Mouse (Mus musculus) MEL (cell line): ENCODE measurements around the gene Myrf. TPM values are rescaled to one million over a fixed set of nuclear protein-coding genes. Genes with fewer than 3 reads are reported as not detected.
A peak's percentile ranks its signal among the peaks of the same experiment; 100 is the strongest.

ENCODE experiments used
- DNase-seq: peaks from one replicate; pipeline ENCODE4 v3.0.0; 2011; ENCODE audit warnings: low read depth, low spot score
- H3K27ac ChIP-seq: 2 replicates; pipeline ENCODE4 v1.5.1; 2012; ENCODE audit warnings: low read depth, mild to moderate bottlenecking, control low read depth, low read length, moderate library complexity; ENCODE audit not compliant: control insufficient read depth
- H3K27me3 ChIP-seq, 2 experiments: fragments of 150-350 bp in 1 of 2; sonication (generic) in 1 of 2; 2 replicates each; pipeline ENCODE4 v1.6.1; 2012; ENCODE audit warnings: low read length in 2 of 2, mild to moderate bottlenecking in 2 of 2, improper control_type of control experiment in 1 of 2, moderate library complexity in 1 of 2; ENCODE audit not compliant: insufficient read depth in 2 of 2, control insufficient read depth in 1 of 2
- H3K36me3 ChIP-seq, 2 experiments: 2 replicates each; pipeline ENCODE4 v1.6.1; 2012 to 2014; ENCODE audit warnings: low read length in 2 of 2, improper control_type of control experiment in 1 of 2, inconsistent platforms in 1 of 2, mild to moderate bottlenecking in 1 of 2; ENCODE audit not compliant: insufficient read depth in 2 of 2, control insufficient read depth in 1 of 2
- H3K4me1 ChIP-seq, 2 experiments: fragments of 150-350 bp in 1 of 2; sonication (generic) in 1 of 2; 2 replicates each; pipeline ENCODE4 v1.6.1; 2012; ENCODE audit warnings: low read length in 2 of 2, improper control_type of control experiment in 1 of 2, mild to moderate bottlenecking in 1 of 2; ENCODE audit not compliant: insufficient read depth in 2 of 2, control insufficient read depth in 1 of 2
- H3K4me3 ChIP-seq, 2 experiments: fragments of 150-350 bp in 1 of 2; sonication (generic) in 1 of 2; 2 replicates each; pipeline ENCODE4 v1.5.1; 2012; ENCODE audit warnings: low read depth in 2 of 2, low read length in 2 of 2, mild to moderate bottlenecking in 2 of 2, moderate library complexity in 2 of 2, control low read depth in 1 of 2, improper control_type of control experiment in 1 of 2; ENCODE audit not compliant: control insufficient read depth in 1 of 2, insufficient read depth in 1 of 2
- H3K79me2 ChIP-seq: 2 replicates; pipeline ENCODE4 v1.6.1; 2012; ENCODE audit warnings: mild to moderate bottlenecking, low read length, moderate library complexity; ENCODE audit not compliant: control insufficient read depth, poor library complexity, insufficient read depth
- H3K9ac ChIP-seq: 2 replicates; pipeline ENCODE4 v1.6.1; 2012; ENCODE audit warnings: low read depth, mild to moderate bottlenecking, control low read depth, low read length, moderate library complexity; ENCODE audit not compliant: control insufficient read depth, poor library complexity, severe bottlenecking
- H3K9me3 ChIP-seq: fragments of 150-350 bp; sonication (generic); replicated peaks from 2 replicates; pipeline ENCODE4 v1.6.1; 2012; ENCODE audit warnings: mild to moderate bottlenecking, low read length, improper control_type of control experiment, moderate library complexity; ENCODE audit not compliant: insufficient read depth
- CHD2 ChIP-seq: IDR thresholded peaks from 2 replicates; pipeline ENCODE4 v1.6.1; 2011; ENCODE audit warnings: low read length, improper control_type of control experiment
- ELF1 ChIP-seq: IDR thresholded peaks from 2 replicates; pipeline ENCODE4 v1.6.1; 2014; ENCODE audit warnings: low read depth, mild to moderate bottlenecking, inconsistent platforms, low read length, improper control_type of control experiment, moderate library complexity
- EP300 ChIP-seq, 2 experiments: IDR thresholded peaks; 2 replicates each; pipeline ENCODE4 v1.6.1; 2011; ENCODE audit warnings: improper control_type of control experiment in 2 of 2, low read length in 2 of 2, low read depth in 1 of 2, mild to moderate bottlenecking in 1 of 2
- GATA1 ChIP-seq: IDR thresholded peaks from 2 replicates; pipeline ENCODE4 v1.6.1; 2011; ENCODE audit warnings: low read depth, low read length, improper control_type of control experiment
- HCFC1 ChIP-seq: IDR thresholded peaks from 2 replicates; pipeline ENCODE4 v1.6.1; 2012; ENCODE audit warnings: low read depth, mild to moderate bottlenecking, inconsistent platforms, low read length, improper control_type of control experiment, moderate library complexity
- JUND ChIP-seq: IDR thresholded peaks from 2 replicates; pipeline ENCODE4 v1.6.1; 2011; ENCODE audit warnings: low read depth, mild to moderate bottlenecking, improper control_type of control experiment, low read length
- MAZ ChIP-seq: IDR thresholded peaks from 2 replicates; pipeline ENCODE4 v1.6.1; 2012; ENCODE audit warnings: low read depth, mild to moderate bottlenecking, inconsistent platforms, low read length, improper control_type of control experiment
- MEF2A ChIP-seq: IDR thresholded peaks from 2 replicates; pipeline ENCODE4 v1.6.1; 2014; ENCODE audit warnings: low read depth, mild to moderate bottlenecking, inconsistent platforms, low read length, improper control_type of control experiment; ENCODE audit not compliant: poor library complexity, insufficient replicate concordance, severe bottlenecking; ENCODE audit errors: extremely low read depth
- NRF1 ChIP-seq: IDR thresholded peaks from 2 replicates; pipeline ENCODE4 v1.6.1; 2014; ENCODE audit warnings: low read depth, mild to moderate bottlenecking, inconsistent platforms, low read length, improper control_type of control experiment, moderate library complexity; ENCODE audit not compliant: poor library complexity, insufficient read depth, severe bottlenecking
- POLR2AphosphoS2 ChIP-seq: IDR thresholded peaks from 2 replicates; pipeline ENCODE4 v1.6.1; 2011; ENCODE audit warnings: low read length, improper control_type of control experiment
- RCOR1 ChIP-seq: IDR thresholded peaks from 2 replicates; pipeline ENCODE4 v1.6.1; 2012; ENCODE audit warnings: low read depth, mild to moderate bottlenecking, inconsistent platforms, low read length, improper control_type of control experiment
- SIN3A ChIP-seq: IDR thresholded peaks from 2 replicates; pipeline ENCODE4 v1.6.1; 2012; ENCODE audit warnings: low read length, improper control_type of control experiment, inconsistent platforms
- SMC3 ChIP-seq: IDR thresholded peaks from 2 replicates; pipeline ENCODE4 v1.6.1; 2011; ENCODE audit warnings: low read depth, low read length, improper control_type of control experiment
- TAL1 ChIP-seq: IDR thresholded peaks from 2 replicates; pipeline ENCODE4 v1.6.1; 2012; ENCODE audit warnings: mild to moderate bottlenecking, inconsistent platforms, low read length, moderate library complexity, mixed read lengths
- UBTF ChIP-seq: IDR thresholded peaks from 2 replicates; pipeline ENCODE4 v1.6.1; 2012; ENCODE audit warnings: low read depth, mild to moderate bottlenecking, inconsistent platforms, low read length, improper control_type of control experiment, moderate library complexity, borderline replicate concordance; ENCODE audit not compliant: insufficient read depth
- polyA plus RNA-seq, 2 experiments: library from polyadenylated mRNA; stranded (reverse) in 1 of 2; unstranded in 1 of 2; fragments of >175 nt in 1 of 2; fragments of >200 nt in 1 of 2; gene quantifications; 2 replicates each; pipeline versions ENCODE4 v1.2.1 to v1.2.4; 2012; ENCODE audit warnings: low replicate concordance in 2 of 2, low read depth in 1 of 2; ENCODE audit not compliant: insufficient read length in 2 of 2, insufficient read depth in 1 of 2, missing spikeins in 1 of 2
- total RNA-seq: library from RNA; depleted of rRNA; stranded (reverse); fragments of 300-350 nt; gene quantifications from 2 replicates; pipeline ENCODE4 v1.2.3, GENCODE M21; 2012

The Myrf gene
- total and polyA plus RNA-seq, 3 experiments, result 0.23 to 2.7 TPM; not detected in 1

DNA sequence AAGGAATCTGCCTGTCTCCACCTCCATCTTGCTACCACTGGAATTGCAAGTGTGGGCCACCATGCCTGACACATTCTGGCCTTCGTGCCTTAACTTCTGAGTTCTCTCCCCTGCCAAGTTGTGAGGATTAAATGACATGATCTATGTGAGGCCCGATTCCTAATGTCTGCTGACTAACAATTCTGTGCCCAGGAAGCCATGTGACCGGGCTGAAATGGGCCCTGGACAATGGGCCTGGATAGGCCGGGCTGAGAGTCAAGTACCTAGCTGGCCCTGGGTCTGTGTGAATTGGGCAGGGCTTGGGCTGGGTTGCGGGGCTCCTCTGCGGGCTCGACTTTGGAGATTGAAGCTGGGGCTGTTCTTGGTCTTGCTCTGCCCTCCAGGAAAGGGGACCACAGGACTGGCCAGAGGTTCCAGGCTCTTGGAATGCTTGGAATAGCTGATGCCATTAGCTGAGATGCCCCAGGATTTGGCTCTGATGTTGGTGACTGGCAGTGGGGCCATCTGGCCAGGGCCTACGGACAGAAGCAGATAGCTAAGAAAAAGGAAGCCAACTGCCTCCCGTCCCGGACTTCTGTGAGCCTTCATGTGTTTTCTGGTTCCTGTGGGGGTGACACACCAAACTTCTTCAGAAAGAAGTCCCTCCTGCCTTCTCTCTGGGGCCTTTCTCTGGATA, 26.6 kb downstream of the Myrf start:
- Histone ChIP-seq H3K79me2 (no peaks in the 10 kb centered on the region), H3K4me1 (peaks cover 0 to 7% of the 10 kb centered on the region in 2 experiments; a peak in 1 of 4 replicates), H3K36me3 (no peaks in the 10 kb centered on the region), H3K4me3 (no peak overlapping the region), H3K9me3 (no peaks in the 10 kb centered on the region), H3K27me3 (no peaks in the 10 kb centered on the region), H3K9ac (no peak overlapping the region), H3K27ac (no peak overlapping the region)
- TF ChIP-seq MAZ (no peak), ELF1 (no peak), EP300 (IDR thresholded peaks at IDR 0.05; ENCODE audit: low read depth in 1 of 2, low read length in 2 of 2) (no peak), CHD2 (no peak), NRF1 (no peak), SIN3A (no peak), POLR2AphosphoS2 (no peak), RCOR1 (no peak), SMC3 (no peak), UBTF (no peak), HCFC1 (no peak), GATA1 (no peak), MEF2A (no peak)
- no peak for DNase-seq

DNA sequence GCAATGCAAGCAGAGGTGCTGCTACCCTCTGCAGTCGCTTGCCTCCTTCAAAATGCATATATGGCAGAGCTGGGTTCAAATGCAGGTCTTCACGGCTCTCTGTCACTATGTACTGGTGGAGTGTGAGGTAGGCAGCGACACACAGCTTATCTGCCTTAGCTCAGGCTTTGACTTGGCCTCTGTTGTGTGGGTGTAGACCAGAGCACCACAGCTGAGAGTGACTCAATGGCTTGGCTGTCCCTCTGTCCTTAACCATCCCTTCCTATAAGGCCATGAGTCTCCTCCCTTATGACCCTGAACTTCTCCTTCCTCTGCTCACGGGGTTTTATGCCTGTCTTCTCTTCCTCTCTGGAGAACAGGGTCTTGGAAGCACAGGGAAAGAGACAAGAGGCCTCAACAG, 29.7 kb downstream of the Myrf start:
- TF ChIP-seq JUND (no peak), TAL1 (peak; percentile 48), GATA1 (0 out of 2 replicates have a peak, but pooled peaks have one; percentile 15)
- no peaks in the 10 kb centered on the region; a peak in 1 of 4 replicates for H3K36me3 ChIP-seq
- no peak overlapping the region for H3K9ac ChIP-seq
- H3K79me2 ChIP-seq, result no peaks in the 10 kb centered on the region
- peak; percentile 47 for DNase-seq
- H3K27ac ChIP-seq, result no peak overlapping the region
- H3K27me3 ChIP-seq, result no peaks in the 10 kb centered on the region
- no peaks in the 10 kb centered on the region for H3K9me3 ChIP-seq
- H3K4me3 ChIP-seq, result no peak overlapping the region
- H3K4me1 ChIP-seq, result peaks cover 0 to 7% of the 10 kb centered on the region in 2 experiments; a peak in 1 of 4 replicates
